Mouse (Mus musculus): ENCODE results near the gene Ptgr1.

Ptgr1 gene

GRCm38 (mm10) chr4:58986540-58987190 is at the start of gene Ptgr1:
Gene Ptgr1 (minus strand): TSS chr4:58987119.
- peak; percentile 47 for DNase-seq (ENCODE audit: low spot score)

- no peak for DNase-seq (ENCODE audit: low spot score)
These were observed 48.9 kb upstream of the Ptgr1 start for GRCm38 (mm10) chr4:59035786-59036350.

- peak; percentile 40 for DNase-seq (ENCODE audit: low spot score)
These were observed 48.2 kb upstream of the Ptgr1 start, which contains the start of gene Gng10 for GRCm38 (mm10) chr4:59034918-59035785. Gene Gng10 (plus strand): TSS chr4:59035088.

- DNase-seq (ENCODE audit: low spot score), result no peak
These were observed 47.5 kb upstream of the Ptgr1 start for GRCm38 (mm10) chr4:59034325-59034917.

GRCm38 (mm10) chr4:59016922-59017321 is 30.0 kb upstream of the Ptgr1 start:
- DNase-seq (ENCODE audit: low spot score), result no peak

GRCm38 (mm10) chr4:59015181-59015580 is 28.3 kb upstream of the Ptgr1 start:
- no peak for DNase-seq (ENCODE audit: low spot score)

- DNase-seq (ENCODE audit: low spot score), result no peak
These were observed 24.5 kb upstream of the Ptgr1 start for GRCm38 (mm10) chr4:59011446-59011845.

- no peak for DNase-seq (ENCODE audit: low spot score)
These were observed 22.8 kb upstream of the Ptgr1 start for GRCm38 (mm10) chr4:59009696-59010095.

- no peak for DNase-seq (ENCODE audit: low spot score)
These were observed 22.3 kb upstream of the Ptgr1 start for GRCm38 (mm10) chr4:59009186-59009585.

GRCm38 (mm10) chr4:59007974-59008373 is 21.1 kb upstream of the Ptgr1 start:
- DNase-seq (ENCODE audit: low spot score), result no peak

- DNase-seq (ENCODE audit: low spot score), result no peak
These were observed 20.1 kb upstream of the Ptgr1 start for GRCm38 (mm10) chr4:59007016-59007415.

GRCm38 (mm10) chr4:59006211-59006610 is 19.3 kb upstream of the Ptgr1 start:
- DNase-seq (ENCODE audit: low spot score), result no peak

- DNase-seq (ENCODE audit: low spot score), result no peak
These were observed 16.9 kb upstream of the Ptgr1 start for GRCm38 (mm10) chr4:59003806-59004200.

GRCm38 (mm10) chr4:59002948-59003805 is 16.3 kb upstream of the Ptgr1 start, which contains the start of gene Gm20503:
Gene Gm20503 (plus strand): TSS chr4:59003210.
- DNase-seq (ENCODE audit: low spot score), result peak; percentile 86

GRCm38 (mm10) chr4:59000614-59001013 is 13.7 kb upstream of the Ptgr1 start:
- no peak for DNase-seq (ENCODE audit: low spot score)

- DNase-seq (ENCODE audit: low spot score), result peak; percentile 59
These were observed 12.8 kb upstream of the Ptgr1 start for GRCm38 (mm10) chr4:58999686-59000085.

- DNase-seq (ENCODE audit: low spot score), result no peak
These were observed 11.8 kb upstream of the Ptgr1 start for GRCm38 (mm10) chr4:58998688-58999087.

GRCm38 (mm10) chr4:58997081-58997480 is 10.2 kb upstream of the Ptgr1 start:
- no peak for DNase-seq (ENCODE audit: low spot score)

GRCm38 (mm10) chr4:58995251-58995693 is 8.4 kb upstream of the Ptgr1 start:
- no peak for DNase-seq (ENCODE audit: low spot score)

- no peak for DNase-seq (ENCODE audit: low spot score)
These were observed 7.8 kb upstream of the Ptgr1 start, which contains the start of gene Dnajc25 for GRCm38 (mm10) chr4:58994762-58995161. Gene Dnajc25 (plus strand): TSS chr4:58995062.

- no peak for DNase-seq (ENCODE audit: low spot score)
These were observed 5.3 kb upstream of the Ptgr1 start for GRCm38 (mm10) chr4:58992195-58992594.

All from left cerebral cortex, adult 11 months (tissue).